Mouse (Mus musculus): ENCODE data around the gene Arrb2.

- TF ChIP-seq POLR2A (IDR thresholded peaks at IDR 0.05; ENCODE audit: extremely low read depth, insufficient read depth, low read length), result no peak
- TF ChIP-seq CTCF (IDR thresholded peaks at IDR 0.05; ENCODE audit: low read depth, low read length), result no peak
Measured at GRCm38 (mm10) chr11:70485498-70485897, 53.1 kb downstream of the Arrb2 start.
